Mouse (Mus musculus): Measurements from ENCODE around the gene 4930404N11Rik.

GRCm38 (mm10) chr10:81323141-81323775 is 42.4 kb downstream of the 4930404N11Rik start:
- TF ChIP-seq TAL1 (IDR thresholded peaks at IDR 0.05; ENCODE audit: low read length) = no peak
- no peak for TF ChIP-seq GATA1 (IDR thresholded peaks at IDR 0.05; ENCODE audit: low read length)
